16 mouse cellular contexts compared by ENCODE assay signal in genomic region chr12:33325424-33325823, GRCm38 (mm10).
"Had no signal": no experiment of that assay in that cellular context is flagged by ENCODE, and none has a peak within 500 bp of the region (broad histone marks: within the 10 kb centered on the region; RNA-seq: fewer than 3 reads in every experiment).

No protein-coding gene starts in this region.

- H3K4me1 ChIP-seq: stomach, embryonic 15.5 days had no signal

- H3K36me3 ChIP-seq: neural tube, embryonic 13.5 days had no signal

- H3K9me3 ChIP-seq: neural tube, embryonic 13.5 days; neural tube, embryonic 15.5 days; stomach, embryonic 15.5 days had no signal

- H3K4me3 ChIP-seq: neural tube, embryonic 13.5 days; neural tube, embryonic 15.5 days; stomach, embryonic 15.5 days had no signal

- DNase-seq: retina, postnatal 1 day; right cerebral cortex, adult 18-20 months; right cerebral cortex, postnatal 14 days; right cerebral cortex, postnatal 25 days; right cerebral cortex, postnatal 4 days; spleen, adult 18-20 months; thymus, adult 18-20 months; thymus, adult 2 months; thymus, postnatal 14 days; thymus, postnatal 25 days; thymus, postnatal 36 days; thymus, postnatal 4 days had no signal

- H3K4me2 ChIP-seq: neural tube, embryonic 13.5 days; neural tube, embryonic 15.5 days; stomach, embryonic 15.5 days had no signal

- H3K27ac ChIP-seq: neural tube, embryonic 13.5 days; neural tube, embryonic 15.5 days; stomach, embryonic 15.5 days; stomach, postnatal 0 days had no signal

- H3K9ac ChIP-seq: neural tube, embryonic 13.5 days; neural tube, embryonic 15.5 days; stomach, embryonic 15.5 days had no signal

- H3K27me3 ChIP-seq: neural tube, embryonic 13.5 days; neural tube, embryonic 15.5 days; stomach, embryonic 15.5 days had no signal
